Mouse (Mus musculus) forebrain, embryonic 12.5 days (tissue): ENCODE measurements at regions not wholly inside any gene's neighbourhood (a gene's known extent, or its start where the extent isn't known, plus 50 kb on each side); places are given as distances from the start of the nearest gene placed in this dataset.
"Not testable (repeated sequence)": the region's sequence is repeated elsewhere in the genome, so short reads cannot be mapped to it uniquely, and the experiment has no call there.

Experiments
- ATAC-seq: fragments of 200-750 bp; cut with Nextera tagmentation; 2 replicates; pipeline ENCODE4 v1.8.0; 2017; ENCODE audit warnings: moderate TSS enrichment; ENCODE audit not compliant: low FRiP score
- H3K27ac ChIP-seq: fragments of 300-500 bp; sonication (generic); 2 replicates; pipeline ENCODE4 v1.5.1; 2016; ENCODE audit warnings: mild to moderate bottlenecking
- H3K27me3 ChIP-seq: fragments of 300-500 bp; sonication (generic); 2 replicates; pipeline ENCODE4 v1.6.1; 2016; ENCODE audit warnings: mild to moderate bottlenecking
- H3K36me3 ChIP-seq: fragments of 300-500 bp; sonication (generic); replicated peaks from 2 replicates; pipeline ENCODE4 v1.6.1; 2016; ENCODE audit warnings: mild to moderate bottlenecking
- H3K4me1 ChIP-seq: fragments of 300-500 bp; sonication (generic); 2 replicates; pipeline ENCODE4 v1.6.1; 2016
- H3K4me2 ChIP-seq: fragments of 300-500 bp; sonication (generic); 2 replicates; pipeline ENCODE4 v1.6.1; 2016; ENCODE audit warnings: mild to moderate bottlenecking, moderate library complexity
- H3K4me3 ChIP-seq: fragments of 300-500 bp; sonication (generic); replicated peaks from 2 replicates; pipeline ENCODE4 v1.5.1; 2016; ENCODE audit warnings: mild to moderate bottlenecking
- H3K9ac ChIP-seq: fragments of 300-500 bp; sonication (generic); 2 replicates; pipeline ENCODE4 v1.6.1; 2016; ENCODE audit warnings: mild to moderate bottlenecking
- H3K9me3 ChIP-seq: fragments of 300-500 bp; sonication (generic); 2 replicates; pipeline ENCODE4 v1.6.1; 2016
- WGBS: fragments of 180-500 bp; shearing (Covaris S2); methylation state at CpG from one replicate; pipeline ENCODE4 v1.1.7; 2016; 5-methylcytosine and 5-hydroxymethylcytosine counted together

GRCm38 (mm10) chr8:28487913-28488312 is 1040.4 kb downstream of the Poteg start:
- Histone ChIP-seq H3K9ac (no peak overlapping the region), H3K4me2 (no peak overlapping the region), H3K4me3 (no peak overlapping the region), H3K27me3 (no peaks in the 10 kb centered on the region), H3K27ac (no peak overlapping the region), H3K36me3 (no peaks in the 10 kb centered on the region), H3K4me1 (no peaks in the 10 kb centered on the region), H3K9me3 (no peaks in the 10 kb centered on the region)
- no peak for ATAC-seq
- WGBS = 38% methylated on average over 3 of the region's 3 CpGs

- 80% methylated on average over 5 of the region's 5 CpGs for WGBS
- peak; percentile 58; the same call in 1 of the 2 replicates for ATAC-seq
- no peak overlapping the region for H3K9ac ChIP-seq
- no peaks in the 10 kb centered on the region for H3K36me3 ChIP-seq
- H3K27ac ChIP-seq = no peak overlapping the region
- no peak overlapping the region for H3K4me2 ChIP-seq
- H3K4me3 ChIP-seq = no peak overlapping the region
- H3K27me3 ChIP-seq = no peaks in the 10 kb centered on the region
- H3K4me1 ChIP-seq = no peaks in the 10 kb centered on the region
- H3K9me3 ChIP-seq = no peaks in the 10 kb centered on the region
Measured at GRCm38 (mm10) chr8:28503488-28504319, 1056.2 kb downstream of the Poteg start.

GRCm38 (mm10) chr8:28523506-28523905 is 1076.0 kb downstream of the Poteg start:
- not testable (repeated sequence) for H3K4me1 ChIP-seq, H3K27me3 ChIP-seq, H3K9ac ChIP-seq, ATAC-seq, H3K27ac ChIP-seq, H3K36me3 ChIP-seq, H3K9me3 ChIP-seq, H3K4me2 ChIP-seq, H3K4me3 ChIP-seq
- 82% methylated on average over 1 of the region's 1 CpGs for WGBS

- H3K4me3 ChIP-seq = no peak overlapping the region
- no peak for ATAC-seq
- H3K27me3 ChIP-seq = no peaks in the 10 kb centered on the region
- H3K9ac ChIP-seq = no peak overlapping the region
- H3K27ac ChIP-seq = no peak overlapping the region
- no peaks in the 10 kb centered on the region for H3K4me1 ChIP-seq
- H3K4me2 ChIP-seq = no peak overlapping the region
- no peaks in the 10 kb centered on the region for H3K36me3 ChIP-seq
- peaks cover 4% of the 10 kb centered on the region for H3K9me3 ChIP-seq
Measured at GRCm38 (mm10) chr8:28547236-28547635, 1099.8 kb downstream of the Poteg start.

GRCm38 (mm10) chr8:28559881-28560280 is 1112.4 kb downstream of the Poteg start:
- H3K4me2 ChIP-seq = no peak overlapping the region
- whole genome bisulfite sequencing = 78% methylated on average over 9 of the region's 9 CpGs
- H3K4me1 ChIP-seq = no peaks in the 10 kb centered on the region
- no peaks in the 10 kb centered on the region for H3K9me3 ChIP-seq
- no peaks in the 10 kb centered on the region for H3K27me3 ChIP-seq
- H3K36me3 ChIP-seq = no peaks in the 10 kb centered on the region
- H3K9ac ChIP-seq = no peak overlapping the region
- ATAC-seq = no peak
- no peak overlapping the region for H3K27ac ChIP-seq
- H3K4me3 ChIP-seq = no peak overlapping the region

GRCm38 (mm10) chr8:28579250-28579651 is 1131.8 kb downstream of the Poteg start:
- no peaks in the 10 kb centered on the region for H3K9me3 ChIP-seq
- no peaks in the 10 kb centered on the region; the same call in 1 of the 2 replicates for H3K27me3 ChIP-seq
- 60% methylated on average over 8 of the region's 8 CpGs for WGBS
- ATAC-seq = no peak
- no peak overlapping the region for H3K4me2 ChIP-seq
- H3K36me3 ChIP-seq = no peaks in the 10 kb centered on the region
- no peak overlapping the region for H3K9ac ChIP-seq
- H3K4me1 ChIP-seq = no peaks in the 10 kb centered on the region
- H3K4me3 ChIP-seq = no peak overlapping the region
- H3K27ac ChIP-seq = no peak overlapping the region

GRCm38 (mm10) chr8:28580821-28581220 is 1133.4 kb downstream of the Poteg start:
- Histone ChIP-seq H3K27ac (no peak overlapping the region), H3K4me3 (no peak overlapping the region), H3K4me2 (no peak overlapping the region), H3K36me3 (no peaks in the 10 kb centered on the region), H3K4me1 (no peaks in the 10 kb centered on the region), H3K9ac (no peak overlapping the region), H3K9me3 (no peaks in the 10 kb centered on the region), H3K27me3 (no peaks in the 10 kb centered on the region; the same call in 1 of the 2 replicates)
- no peak for ATAC-seq
- WGBS = 98% methylated on average over 2 of the region's 2 CpGs

- no peaks in the 10 kb centered on the region for H3K27me3 ChIP-seq
- no peak for ATAC-seq
- H3K4me3 ChIP-seq = no peak overlapping the region
- no peaks in the 10 kb centered on the region for H3K36me3 ChIP-seq
- no peaks in the 10 kb centered on the region for H3K4me1 ChIP-seq
- H3K4me2 ChIP-seq = no peak overlapping the region
- H3K9ac ChIP-seq = no peak overlapping the region
- no peak overlapping the region for H3K27ac ChIP-seq
- H3K9me3 ChIP-seq = no peaks in the 10 kb centered on the region
Measured at GRCm38 (mm10) chr8:28589999-28590398, 1142.5 kb downstream of the Poteg start.

- H3K9me3 ChIP-seq = no peaks in the 10 kb centered on the region
- no peak overlapping the region for H3K9ac ChIP-seq
- H3K4me1 ChIP-seq = no peaks in the 10 kb centered on the region
- no peak overlapping the region for H3K4me2 ChIP-seq
- H3K36me3 ChIP-seq = no peaks in the 10 kb centered on the region
- no peak overlapping the region for H3K27ac ChIP-seq
- WGBS = 86% methylated on average over 3 of the region's 3 CpGs
- no peak overlapping the region for H3K4me3 ChIP-seq
- no peaks in the 10 kb centered on the region for H3K27me3 ChIP-seq
- no peak for ATAC-seq
Measured at GRCm38 (mm10) chr8:28593238-28593637, 1145.8 kb downstream of the Poteg start.

GRCm38 (mm10) chr8:28594191-28594590 is 1146.7 kb downstream of the Poteg start:
- no peak overlapping the region for H3K4me2 ChIP-seq
- H3K27me3 ChIP-seq = no peaks in the 10 kb centered on the region
- WGBS = 74% methylated on average over 12 of the region's 12 CpGs
- no peak overlapping the region for H3K27ac ChIP-seq
- no peaks in the 10 kb centered on the region for H3K9me3 ChIP-seq
- H3K36me3 ChIP-seq = no peaks in the 10 kb centered on the region
- no peak overlapping the region for H3K9ac ChIP-seq
- no peak for ATAC-seq
- no peak overlapping the region for H3K4me3 ChIP-seq
- no peaks in the 10 kb centered on the region for H3K4me1 ChIP-seq

GRCm38 (mm10) chr8:28594606-28595005 is 1147.1 kb downstream of the Poteg start:
- Histone ChIP-seq H3K27ac (no peak overlapping the region), H3K4me2 (no peak overlapping the region), H3K4me1 (no peaks in the 10 kb centered on the region), H3K4me3 (no peak overlapping the region), H3K9me3 (no peaks in the 10 kb centered on the region), H3K27me3 (no peaks in the 10 kb centered on the region), H3K9ac (no peak overlapping the region), H3K36me3 (no peaks in the 10 kb centered on the region)
- 50% methylated on average over 7 of the region's 8 CpGs for WGBS
- ATAC-seq = no peak

- 73% methylated on average over 5 of the region's 5 CpGs for WGBS
- ATAC-seq = no peak
Measured at GRCm38 (mm10) chr8:28595880-28596279, 1148.4 kb downstream of the Poteg start.

More at GRCm38 (mm10) chr8:28595880-28596279, 1148.4 kb downstream of the Poteg start:
- H3K4me2 ChIP-seq = no peak overlapping the region
- H3K9me3 ChIP-seq = no peaks in the 10 kb centered on the region
- no peak overlapping the region for H3K4me3 ChIP-seq
- H3K27me3 ChIP-seq = no peaks in the 10 kb centered on the region
- H3K27ac ChIP-seq = no peak overlapping the region
- H3K4me1 ChIP-seq = no peaks in the 10 kb centered on the region
- H3K36me3 ChIP-seq = no peaks in the 10 kb centered on the region
- no peak overlapping the region for H3K9ac ChIP-seq
